8 mouse cellular contexts compared by ENCODE assay signal in genomic region chr6:39810612-39811116, GRCm38 (mm10). TPM values are rescaled to one million over a fixed set of nuclear protein-coding genes. Genes with fewer than 3 reads are reported as not detected.
DNase-seq lines count a peak whose midpoint lies in the region; ATAC-seq and TF ChIP-seq lines count a peak whose summit lies in the region.

TSS of gene Mrps33 (minus strand) at chr6:39810988.

- peak; percentile 95 for ATAC-seq in G1E (ENCODE audit: extremely low read depth, insufficient number of reproducible peaks, low FRiP score, poor library complexity, severe bottlenecking)
- peak; percentile 99 for ATAC-seq in forebrain, postnatal 0 days
- peak; percentile 99 for ATAC-seq in lung, embryonic 15.5 days (ENCODE audit: borderline replicate concordance, extremely low read depth, low FRiP score, low TSS enrichment)

- WGBS in forebrain, postnatal 0 days: under 1% methylated on average over 40 of the region's 40 CpGs
- under 1% methylated on average over 37 of the region's 40 CpGs for WGBS in lung, embryonic 15.5 days

- peak within 1 kb of the TSS; percentile 22; the same call in 1 of the 2 replicates for H3K27ac ChIP-seq in forebrain, postnatal 0 days (ENCODE audit: low read depth, low read length)
- H3K27ac ChIP-seq in lung, embryonic 15.5 days: peak within 1 kb of the TSS; percentile 39; the same call in 1 of the 2 replicates

- peak within 1 kb of the TSS; percentile 56 for H3K9ac ChIP-seq in forebrain, postnatal 0 days
- peak within 1 kb of the TSS; percentile 69 for H3K9ac ChIP-seq in lung, embryonic 15.5 days

- peak within 1 kb of the TSS; percentile 78 for H3K4me3 ChIP-seq in G1E (ENCODE audit: low read depth, low read length)
- peak within 1 kb of the TSS; percentile 56 for H3K4me3 ChIP-seq in forebrain, postnatal 0 days (ENCODE audit: low read depth, low read length)
- peak within 1 kb of the TSS; percentile 83 for H3K4me3 ChIP-seq in lung, embryonic 15.5 days

- H3K36me3 ChIP-seq in G1E (replicated peaks): peaks cover 16% of the 10 kb centered on the region
- H3K36me3 ChIP-seq in forebrain, postnatal 0 days (ENCODE audit: insufficient read depth): no peaks in the 10 kb centered on the region
- peaks cover 3% of the 10 kb centered on the region; the same call in 1 of the 2 replicates for H3K36me3 ChIP-seq in lung, embryonic 15.5 days

- TF ChIP-seq CTCF in G1E (IDR thresholded peaks at IDR 0.05; ENCODE audit: low read depth, low read length): peak; percentile 87
- peak; percentile 99 for TF ChIP-seq CTCF in forebrain, postnatal 0 days (IDR thresholded peaks at IDR 0.05; ENCODE audit: low read depth)

- peak within 1 kb of the TSS; percentile 49 for H3K4me2 ChIP-seq in forebrain, postnatal 0 days (ENCODE audit: low read depth)
- peak within 1 kb of the TSS; percentile 64 for H3K4me2 ChIP-seq in lung, embryonic 15.5 days

- H3K9me3 ChIP-seq in G1E (replicated peaks): no peaks in the 10 kb centered on the region
- no peaks in the 10 kb centered on the region for H3K9me3 ChIP-seq in forebrain, postnatal 0 days (ENCODE audit: low read length)
- H3K9me3 ChIP-seq in lung, embryonic 15.5 days: no peaks in the 10 kb centered on the region

- H3K4me1 ChIP-seq in G1E (ENCODE audit: insufficient read depth, low read depth, low read length): peaks cover 19% of the 10 kb centered on the region
- H3K4me1 ChIP-seq in forebrain, postnatal 0 days (ENCODE audit: insufficient read depth): peaks cover 7% of the 10 kb centered on the region; the same call in 1 of the 2 replicates
- peaks cover 4% of the 10 kb centered on the region; the same call in 1 of the 2 replicates for H3K4me1 ChIP-seq in lung, embryonic 15.5 days

- DNase-seq in G1E (ENCODE audit: low spot score): peak; percentile 81
- DNase-seq in cerebellum, adult 18-20 months: peak; percentile 99
- peak; percentile 97 for DNase-seq in forebrain, postnatal 0 days
- DNase-seq in heart, postnatal 4 days: peak; percentile 98
- peak; percentile 96 to 97 for DNase-seq in layer of hippocampus, adult 8-10 months (ENCODE audit: low spot score in 2 of 2)
- peak; percentile 93 for DNase-seq in ovary, adult 18-20 months (ENCODE audit: low spot score)
- DNase-seq in thymus, postnatal 0 days (ENCODE audit: low spot score): peak; percentile 95

- no peaks in the 10 kb centered on the region for H3K27me3 ChIP-seq in G1E (ENCODE audit: insufficient read depth, low read length)
- no peaks in the 10 kb centered on the region for H3K27me3 ChIP-seq in forebrain, postnatal 0 days (ENCODE audit: insufficient read depth, low read length)
- no peaks in the 10 kb centered on the region for H3K27me3 ChIP-seq in lung, embryonic 15.5 days

RNA-seq across cellular contexts. Expression of gene Mrps33, which starts in this region (rescaled TPM):
- total RNA-seq in G1E (2014; fragmentation: Nextera tagmentation) (40.6 and 42.7 TPM in 2 replicates), G1E (2017) (71.5 and 75.4 TPM in 2 replicates)
- 6.5 and 8.9 TPM in 2 replicates for polyA plus RNA-seq in G1E (2012)
- total RNA-seq in forebrain, postnatal 0 days (2014; rRNA removed): 65.3 and 180 TPM in 2 replicates
- 183 and 258 TPM in 2 replicates for polyA plus RNA-seq in forebrain, postnatal 0 days (2015; fragmentation: Nextera tagmentation; extraction: Ambion mirVana)
- 10 to 100 TPM; 81.4 to 95.1 TPM for total RNA-seq in heart, postnatal 4 days (2021)
- total RNA-seq in layer of hippocampus, adult 8-10 months (2022): 100 to 1,000 TPM; 102 to 109 (median 104) TPM
- polyA plus RNA-seq in lung, embryonic 15.5 days (2015; fragmentation: Nextera tagmentation; extraction: Ambion mirVana): 164 and 179 TPM in 2 replicates
- 263 and 278 TPM in 2 replicates for polyA plus RNA-seq in thymus, postnatal 0 days (2015; fragmentation: Nextera tagmentation; extraction: Ambion mirVana)

Comparison
In these comparisons a context has a peak if more than half of its experiments do, and no peak if none do; other contexts are left out.
1. Peak in every context shown above with its lines: DNase-seq, ATAC-seq, H3K4me3 ChIP-seq and H3K27ac ChIP-seq.
2. RNA of gene Mrps33 (polyA plus RNA-seq): 263 to 278 TPM in thymus, postnatal 0 days, 183 to 258 TPM in forebrain, postnatal 0 days and 164 to 179 TPM in lung, embryonic 15.5 days; 6.5 to 8.9 TPM in G1E; every median in the first group is over 10 times any median in the second.